Mouse (Mus musculus) cerebellum, adult 2 months (tissue): ENCODE data around the gene Snap91.

Source experiments
- CTCF ChIP-seq: fragments of 200-500 bp; IDR thresholded peaks from 2 replicates; pipeline ENCODE4 v1.5.1; 2011; ENCODE audit warnings: low read depth, mild to moderate bottlenecking, control low read depth, low read length, moderate library complexity, borderline replicate concordance; ENCODE audit not compliant: insufficient read depth
- POLR2A ChIP-seq: fragments of 200-500 bp; IDR thresholded peaks from 2 replicates; pipeline ENCODE4 v1.6.1; 2011; ENCODE audit warnings: low read length, control low read depth, borderline replicate concordance; ENCODE audit not compliant: insufficient read depth

GRCm38 (mm10) chr9:86739971-86740370, 140.5 kb downstream of the Snap91 start:
- TF ChIP-seq CTCF (no peak), POLR2A (no peak)
